Mouse (Mus musculus): Measurements from ENCODE around the gene Oxct2a. TPM values are rescaled to one million over a fixed set of nuclear protein-coding genes. Genes with fewer than 3 reads are reported as not detected.

Oxct2a gene
- total RNA-seq, 1 experiment from 2014 or later = not detected

Other genes with a start within 250 kb of the Oxct2a start
- not detected in 2 replicates for gene Bmp8b, start 218.5 kb downstream of the Oxct2a start, total RNA-seq (2021)
- gene Oxct2b, start 207.4 kb downstream of the Oxct2a start, total RNA-seq (2021) = not detected in 2 replicates
- gene Ppie, start 183.7 kb downstream of the Oxct2a start, total RNA-seq (2021) = 41.4 and 43.1 TPM in 2 replicates
- gene Hpcal4, start 140.4 kb downstream of the Oxct2a start, total RNA-seq (2021) = 5.4 and 6.3 TPM in 2 replicates
- 23.8 and 25.4 TPM in 2 replicates for gene Nt5c1a, start 122.1 kb downstream of the Oxct2a start, total RNA-seq (2021)
- gene Heyl, start 90.1 kb downstream of the Oxct2a start, total RNA-seq (2021) = 14.1 and 17.8 TPM in 2 replicates
- 98.4 and 98.6 TPM in 2 replicates for gene Pabpc4, start 61.3 kb downstream of the Oxct2a start, total RNA-seq (2021)
- gene Bmp8a, start 19.6 kb upstream of the Oxct2a start, total RNA-seq (2021) = 0.34 TPM in 1 of 2 replicates, not detected in the other